Mouse (Mus musculus): ENCODE data around the gene Ddx24.

GRCm38 (mm10) chr12:103367620-103368325 lies 57.9 kb downstream of the Ddx24 start:
- peak; percentile 59 for TF ChIP-seq CTCF (IDR thresholded peaks at IDR 0.05; ENCODE audit: insufficient read depth, low read length)
- no peak for TF ChIP-seq POLR2A (IDR thresholded peaks at IDR 0.05; ENCODE audit: borderline replicate concordance, extremely low read depth, low read depth, low read length)
